In genomic region chr7:56102293-56102847, GRCm38 (mm10) we compare ENCODE assay signal across 29 mouse cellular contexts. TPM values are rescaled to one million over a fixed set of nuclear protein-coding genes. Genes with fewer than 3 reads are reported as not detected.
A peak's percentile ranks its signal among the peaks of the same experiment; 100 is the strongest.
DNase-seq lines count a peak whose midpoint lies in the region; ATAC-seq and TF ChIP-seq lines count a peak whose summit lies in the region.
"Had no signal": no experiment of that assay in that cellular context is flagged by ENCODE, and none has a peak within 500 bp of the region (broad histone marks: within the 10 kb centered on the region; RNA-seq: fewer than 3 reads in every experiment).

No protein-coding gene starts in this region.

- TF ChIP-seq CTCF in liver, adult 2 months (IDR thresholded peaks at IDR 0.05; ENCODE audit: low read depth, low read length) = no peak
- TF ChIP-seq CTCF in liver, postnatal 0 days (IDR thresholded peaks at IDR 0.05; ENCODE audit: low read depth) = no peak
- no peak for TF ChIP-seq CTCF in brain, embryonic 14.5 days (IDR thresholded peaks at IDR 0.05; ENCODE audit: borderline replicate concordance, extremely low read depth, insufficient read depth, insufficient read length)

- DNase-seq in forebrain, embryonic 11.5 days (ENCODE audit: low spot score) = no peak
- peak; percentile 75 for DNase-seq in liver, adult 2 months (ENCODE audit: extremely low read depth, low read depth, low spot score)
- no peak for DNase-seq in liver, postnatal 0 days
- DNase-seq in brain, embryonic 14.5 days (ENCODE audit: low read depth) = peak; percentile 64
- no peak for DNase-seq in right cerebral cortex, postnatal 10 days (ENCODE audit: low spot score in 2 of 2)
- DNase-seq in gastrocnemius, postnatal 10 days = no peak
- DNase-seq: adrenal gland, adult 8-10 months; B cell, adult 2 months; cerebellum, adult 11 months; cerebellum, adult 9-11 months; gastrocnemius, postnatal 14 days; heart, adult 2 months; kidney, postnatal 14 days; lung, postnatal 36 days; spleen, adult 18-20 months; thymus, postnatal 25 days had no signal

- H3K36me3 ChIP-seq in forebrain, embryonic 16.5 days (ENCODE audit: control insufficient read depth, insufficient read depth) = peaks cover 32% of the 10 kb centered on the region
- H3K36me3 ChIP-seq in forebrain, embryonic 11.5 days (ENCODE audit: control insufficient read depth, insufficient read depth, low read length) = peaks cover 3% of the 10 kb centered on the region; the same call in 1 of the 2 replicates
- H3K36me3 ChIP-seq in liver, adult 2 months (ENCODE audit: control insufficient read depth, insufficient read depth, low read length) = peaks cover 57% of the 10 kb centered on the region
- peaks cover 65% of the 10 kb centered on the region for H3K36me3 ChIP-seq in liver, postnatal 0 days (replicated peaks; ENCODE audit: insufficient read depth, low read length)

- H3K4me3 ChIP-seq in forebrain, embryonic 16.5 days (replicated peaks; ENCODE audit: low read length) = no peak overlapping the region
- H3K4me3 ChIP-seq in forebrain, embryonic 11.5 days (ENCODE audit: low read depth, low read length) = no peak overlapping the region
- no peak overlapping the region for H3K4me3 ChIP-seq in liver, adult 2 months (ENCODE audit: insufficient read depth, low read depth, low read length)
- H3K4me3 ChIP-seq in liver, postnatal 0 days (ENCODE audit: low read depth, low read length) = no peak overlapping the region
- H3K4me3 ChIP-seq: embryonic facial prominence, embryonic 13.5 days; erythroblast, embryonic 14.5 days; heart, adult 2 months; heart, embryonic 13.5 days; limb, embryonic 10.5 days; limb, embryonic 15.5 days; lung, embryonic 15.5 days had no signal

- no peaks in the 10 kb centered on the region for H3K9me3 ChIP-seq in forebrain, embryonic 16.5 days (ENCODE audit: control insufficient read depth, low read length)
- no peaks in the 10 kb centered on the region for H3K9me3 ChIP-seq in forebrain, embryonic 11.5 days (ENCODE audit: control insufficient read depth, low read length)
- no peaks in the 10 kb centered on the region for H3K9me3 ChIP-seq in liver, postnatal 0 days (ENCODE audit: low read length)
- H3K9me3 ChIP-seq: embryonic facial prominence, embryonic 13.5 days; heart, embryonic 13.5 days; limb, embryonic 10.5 days; limb, embryonic 15.5 days; lung, embryonic 15.5 days had no signal

- no peaks in the 10 kb centered on the region for H3K27me3 ChIP-seq in forebrain, embryonic 16.5 days (replicated peaks; ENCODE audit: control insufficient read depth, insufficient read depth, low read length)
- no peaks in the 10 kb centered on the region for H3K27me3 ChIP-seq in forebrain, embryonic 11.5 days (ENCODE audit: control insufficient read depth, insufficient read depth, low read length)
- H3K27me3 ChIP-seq in liver, adult 2 months (ENCODE audit: control insufficient read depth, insufficient read depth, low read length) = no peaks in the 10 kb centered on the region
- H3K27me3 ChIP-seq in liver, postnatal 0 days (ENCODE audit: insufficient read depth, low read length) = no peaks in the 10 kb centered on the region
- H3K27me3 ChIP-seq: embryonic facial prominence, embryonic 13.5 days; heart, embryonic 13.5 days; limb, embryonic 15.5 days; lung, embryonic 15.5 days had no signal

- H3K9ac ChIP-seq in forebrain, embryonic 16.5 days (replicated peaks; ENCODE audit: low read depth, low read length) = no peak overlapping the region
- H3K9ac ChIP-seq in forebrain, embryonic 11.5 days (ENCODE audit: low read length) = no peak overlapping the region
- no peak overlapping the region for H3K9ac ChIP-seq in liver, adult 2 months (ENCODE audit: low read depth, low read length)
- no peak overlapping the region for H3K9ac ChIP-seq in liver, postnatal 0 days (replicated peaks)
- H3K9ac ChIP-seq: embryonic facial prominence, embryonic 13.5 days; heart, embryonic 13.5 days; hindbrain, embryonic 14.5 days; limb, embryonic 15.5 days; liver, embryonic 14.5 days; lung, embryonic 15.5 days had no signal

- 0 out of 2 replicates have a peak, but pooled peaks cover 4% of the 10 kb centered on the region for H3K4me1 ChIP-seq in forebrain, embryonic 16.5 days (replicated peaks; ENCODE audit: control insufficient read depth, insufficient read depth, low read length)
- H3K4me1 ChIP-seq in forebrain, embryonic 11.5 days (replicated peaks; ENCODE audit: control insufficient read depth, insufficient read depth, low read length) = no peaks in the 10 kb centered on the region
- H3K4me1 ChIP-seq in liver, adult 2 months (ENCODE audit: control insufficient read depth, insufficient read depth, low read length) = no peaks in the 10 kb centered on the region
- no peaks in the 10 kb centered on the region for H3K4me1 ChIP-seq in liver, postnatal 0 days (ENCODE audit: insufficient read depth)
- H3K4me1 ChIP-seq: embryonic facial prominence, embryonic 13.5 days; heart, embryonic 13.5 days; limb, embryonic 10.5 days; limb, embryonic 15.5 days; lung, embryonic 15.5 days had no signal

- H3K27ac ChIP-seq in forebrain, embryonic 16.5 days (ENCODE audit: low read length) = no peak overlapping the region
- no peak overlapping the region for H3K27ac ChIP-seq in forebrain, embryonic 11.5 days (ENCODE audit: low read depth, low read length)
- no peak overlapping the region for H3K27ac ChIP-seq in liver, adult 2 months (replicated peaks; ENCODE audit: insufficient read depth, low read depth, low read length)
- H3K27ac ChIP-seq in liver, postnatal 0 days (ENCODE audit: low read depth) = no peak overlapping the region
- H3K27ac ChIP-seq: embryonic facial prominence, embryonic 13.5 days; heart, adult 2 months; heart, embryonic 13.5 days; hindbrain, embryonic 14.5 days; limb, embryonic 10.5 days; limb, embryonic 15.5 days; liver, embryonic 14.5 days; lung, embryonic 15.5 days had no signal

- no peak for TF ChIP-seq EP300 in liver, postnatal 0 days (IDR thresholded peaks at IDR 0.05; ENCODE audit: low read depth)

- TF ChIP-seq POLR2A in liver, adult 2 months (IDR thresholded peaks at IDR 0.05; ENCODE audit: extremely low read depth, insufficient read depth, low read length) = no peak
- TF ChIP-seq POLR2A in brain, embryonic 14.5 days (IDR thresholded peaks at IDR 0.05; ENCODE audit: borderline replicate concordance, extremely low read depth, insufficient read depth, insufficient read length, poor library complexity, severe bottlenecking) = no peak

- no peak overlapping the region for H3K4me2 ChIP-seq in forebrain, embryonic 16.5 days (ENCODE audit: low read length)
- H3K4me2 ChIP-seq in forebrain, embryonic 11.5 days (ENCODE audit: low read depth, low read length, severe bottlenecking) = no peak overlapping the region
- no peak overlapping the region for H3K4me2 ChIP-seq in liver, postnatal 0 days (ENCODE audit: low read depth, low read length)
- H3K4me2 ChIP-seq: embryonic facial prominence, embryonic 13.5 days; heart, embryonic 13.5 days; hindbrain, embryonic 14.5 days; limb, embryonic 15.5 days; lung, embryonic 15.5 days; midbrain, embryonic 11.5 days had no signal

- 24% methylated on average over 5 of the region's 5 CpGs for WGBS in forebrain, embryonic 16.5 days
- 81% methylated on average over 5 of the region's 5 CpGs for WGBS in forebrain, embryonic 11.5 days
- WGBS in liver, adult 2 months = 47% methylated on average over 5 of the region's 5 CpGs
- WGBS in liver, postnatal 0 days (ENCODE audit: insufficient replicate concordance) = 80% methylated on average over 5 of the region's 5 CpGs

- peaks cover under 1% of the 10 kb centered on the region; the same call in 1 of the 2 replicates for H3K79me2 ChIP-seq in liver, adult 2 months (ENCODE audit: control insufficient read depth, insufficient read depth, low read length)

- peak; percentile 55; the same call in 1 of the 2 replicates for ATAC-seq in forebrain, embryonic 16.5 days
- no peak for ATAC-seq in forebrain, embryonic 11.5 days (replicated peaks; ENCODE audit: low FRiP score)
- ATAC-seq in liver, postnatal 0 days = no peak
- ATAC-seq: activated CD4-positive, CD25-positive, alpha-beta regulatory T cell, adult 4 months; intestine, postnatal 0 days; midbrain, embryonic 16.5 days had no signal

RNA-seq across cellular contexts. Expression of gene Herc2, which starts 52.4 kb away (rescaled TPM):
- polyA plus RNA-seq in forebrain, embryonic 16.5 days (2015; fragmentation: Nextera tagmentation; extraction: Ambion mirVana) = 52.7 and 56.2 TPM in 2 replicates
- polyA plus RNA-seq in forebrain, embryonic 11.5 days (2014; fragmentation: Nextera tagmentation; extraction: Ambion mirVana) = 27.1 and 30.1 TPM in 2 replicates
- 15.9 and 19.1 TPM in 2 replicates for total RNA-seq in liver, adult 2 months (2014; rRNA removed)
- polyA plus RNA-seq in liver, adult 2 months (2012; rRNA removed) = 7.9 and 9.8 TPM in 2 replicates
- 7.1 and 8.8 TPM in 2 replicates for polyA plus RNA-seq in liver, postnatal 0 days (2015; fragmentation: Nextera tagmentation; extraction: Ambion mirVana)
- 30.3 and 39.8 TPM in 2 replicates for polyA plus RNA-seq in brain, embryonic 14.5 days (2012; rRNA removed)
- total RNA-seq in gastrocnemius, postnatal 10 days (2021) = 10 to 100 TPM; 30.3 to 35.7 TPM

Comparison
In these comparisons a context has a peak if more than half of its experiments do, and no peak if none do; other contexts are left out.
1. DNase-seq: peak in liver, adult 2 months (single experiment) and brain, embryonic 14.5 days (single experiment); none in forebrain, embryonic 11.5 days (single experiment), liver, postnatal 0 days (single experiment), right cerebral cortex, postnatal 10 days (0 of 2) and gastrocnemius, postnatal 10 days (single experiment).